Mouse (Mus musculus) urinary bladder, postnatal 10 days (tissue): Measurements from ENCODE around the gene Gm10382.
"Not testable (repeated sequence)": the region's sequence is repeated elsewhere in the genome, so short reads cannot be mapped to it uniquely, and the experiment has no call there.

Experiments
- DNase-seq: peaks from one replicate; pipeline ENCODE4 v3.0.0; 2022; ENCODE audit warnings: low spot score

Gene Gm10382

DNA sequence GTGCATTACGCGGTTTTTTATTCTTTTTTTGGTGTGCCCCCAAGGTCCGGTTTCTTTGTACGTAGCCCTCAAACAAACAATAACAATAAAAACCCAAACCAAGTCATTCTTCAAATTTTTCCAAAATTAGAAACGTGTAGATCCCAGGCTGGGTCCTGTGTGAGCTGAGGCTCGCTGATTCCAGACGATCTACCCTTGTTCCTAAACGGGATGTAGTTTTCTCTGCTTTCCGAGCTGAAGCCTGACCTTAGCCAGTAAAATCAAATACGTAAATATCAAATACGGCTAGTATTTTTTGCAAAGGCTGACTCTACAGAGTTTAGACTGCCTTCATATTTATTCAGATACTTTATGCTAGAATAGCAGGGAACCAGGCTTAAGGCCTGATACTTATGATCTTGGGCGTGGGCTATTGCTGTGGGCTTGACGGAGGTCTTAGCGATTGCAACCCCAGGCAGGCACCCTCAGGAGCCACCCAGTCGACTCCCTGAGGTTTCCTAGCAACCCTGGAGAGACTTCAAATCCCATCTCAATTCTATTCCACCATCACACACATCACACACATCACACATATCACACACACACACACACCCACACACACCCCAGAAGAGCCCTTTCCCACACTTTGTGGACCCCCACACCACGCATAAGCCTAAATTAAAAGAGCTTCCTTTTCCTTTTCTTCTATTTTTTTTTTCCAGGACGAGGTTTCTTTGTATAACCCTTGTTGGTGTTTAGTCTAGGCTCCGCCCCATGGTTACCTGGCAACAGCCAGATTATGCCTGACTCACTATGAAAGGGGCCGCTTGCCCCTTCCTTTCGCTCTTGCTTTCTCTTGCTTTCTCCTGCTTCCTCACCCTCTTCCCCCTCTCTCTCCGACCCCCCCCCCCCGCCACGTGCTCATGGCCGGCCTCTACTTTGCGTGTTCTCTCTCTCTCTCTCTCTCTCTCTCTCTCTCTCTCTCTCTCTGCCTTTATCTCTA lies 4.8 kb downstream of the Gm10382 start:
- DNase-seq = no peak

DNA sequence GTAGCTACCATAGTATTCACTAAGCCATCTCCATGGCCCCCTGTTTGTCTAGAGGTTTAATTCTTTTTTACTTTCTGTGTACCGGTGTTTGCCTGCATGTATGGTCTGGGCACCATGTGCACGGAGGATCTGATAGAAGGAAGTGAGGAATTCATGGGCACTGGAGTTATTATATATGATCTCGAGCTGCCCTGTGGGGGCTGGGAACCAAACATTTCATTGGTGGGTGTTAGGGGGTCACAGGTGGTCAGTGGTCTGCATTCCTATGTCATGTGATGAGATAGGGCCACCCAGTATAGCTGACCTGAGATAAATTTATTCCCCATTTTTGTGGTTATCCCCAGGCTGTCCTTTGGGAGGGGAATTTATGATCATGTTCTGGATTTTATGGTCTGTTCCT lies 5.9 kb downstream of the Gm10382 start:
- DNase-seq = no peak

DNA sequence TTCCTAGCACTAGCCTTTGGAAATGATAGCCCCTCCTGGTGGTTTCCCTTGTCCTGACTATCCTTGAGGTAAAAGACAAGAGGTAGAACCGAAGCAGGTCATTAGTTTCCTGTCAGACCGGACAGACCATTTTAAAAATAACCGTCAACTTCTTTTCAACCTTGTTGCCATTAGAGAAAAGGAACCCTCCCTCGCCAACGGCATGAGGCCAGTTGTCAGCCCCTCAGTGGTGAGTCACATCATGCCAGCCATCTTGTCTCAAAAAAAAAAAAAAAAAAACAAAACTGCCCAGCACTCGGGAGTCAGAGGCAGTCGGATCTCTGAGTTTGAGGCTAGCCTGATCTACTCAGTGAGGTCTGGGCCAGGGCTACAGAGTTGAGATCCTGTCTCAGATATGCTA lies 11.8 kb downstream of the Gm10382 start:
- DNase-seq = no peak

DNA sequence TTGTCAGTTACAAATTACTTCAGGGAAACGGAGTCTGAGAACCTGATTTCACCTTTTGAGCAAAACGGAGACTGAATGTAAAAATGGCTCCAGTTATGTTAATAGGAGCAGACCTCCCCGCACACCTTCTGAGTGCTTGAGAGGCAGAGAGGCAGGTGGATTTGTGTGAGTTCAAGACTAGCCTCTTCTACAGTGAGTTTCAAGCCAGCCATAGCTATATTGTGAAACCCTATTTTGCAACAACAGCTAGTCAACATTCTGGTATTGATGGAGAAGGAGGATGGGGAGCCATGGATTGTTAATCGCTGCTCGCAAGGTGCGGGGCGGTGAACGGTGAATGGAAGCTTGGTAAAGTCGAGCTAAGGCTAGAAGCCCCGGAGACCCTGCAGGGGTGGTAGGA lies 13.4 kb downstream of the Gm10382 start:
- no peak for DNase-seq

DNA sequence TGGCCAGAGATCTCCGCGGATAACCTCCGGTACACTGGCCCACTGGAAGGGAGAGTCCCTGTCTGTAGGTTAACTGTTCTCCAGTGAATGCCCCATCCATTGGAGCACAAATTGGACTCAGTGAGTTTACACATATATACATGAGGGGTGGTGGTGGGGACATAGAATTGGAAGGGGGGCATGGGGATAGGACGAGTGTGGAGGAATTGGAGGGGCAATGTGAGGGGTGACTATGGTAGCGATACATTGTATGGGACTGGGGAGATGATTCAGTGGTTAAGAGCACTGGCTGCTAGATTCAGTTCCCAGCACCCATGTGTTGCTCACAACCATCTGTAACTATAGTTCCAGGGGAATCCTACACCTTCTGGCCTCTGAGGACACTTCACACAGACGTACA lies 13.9 kb downstream of the Gm10382 start:
- no peak for DNase-seq

DNA sequence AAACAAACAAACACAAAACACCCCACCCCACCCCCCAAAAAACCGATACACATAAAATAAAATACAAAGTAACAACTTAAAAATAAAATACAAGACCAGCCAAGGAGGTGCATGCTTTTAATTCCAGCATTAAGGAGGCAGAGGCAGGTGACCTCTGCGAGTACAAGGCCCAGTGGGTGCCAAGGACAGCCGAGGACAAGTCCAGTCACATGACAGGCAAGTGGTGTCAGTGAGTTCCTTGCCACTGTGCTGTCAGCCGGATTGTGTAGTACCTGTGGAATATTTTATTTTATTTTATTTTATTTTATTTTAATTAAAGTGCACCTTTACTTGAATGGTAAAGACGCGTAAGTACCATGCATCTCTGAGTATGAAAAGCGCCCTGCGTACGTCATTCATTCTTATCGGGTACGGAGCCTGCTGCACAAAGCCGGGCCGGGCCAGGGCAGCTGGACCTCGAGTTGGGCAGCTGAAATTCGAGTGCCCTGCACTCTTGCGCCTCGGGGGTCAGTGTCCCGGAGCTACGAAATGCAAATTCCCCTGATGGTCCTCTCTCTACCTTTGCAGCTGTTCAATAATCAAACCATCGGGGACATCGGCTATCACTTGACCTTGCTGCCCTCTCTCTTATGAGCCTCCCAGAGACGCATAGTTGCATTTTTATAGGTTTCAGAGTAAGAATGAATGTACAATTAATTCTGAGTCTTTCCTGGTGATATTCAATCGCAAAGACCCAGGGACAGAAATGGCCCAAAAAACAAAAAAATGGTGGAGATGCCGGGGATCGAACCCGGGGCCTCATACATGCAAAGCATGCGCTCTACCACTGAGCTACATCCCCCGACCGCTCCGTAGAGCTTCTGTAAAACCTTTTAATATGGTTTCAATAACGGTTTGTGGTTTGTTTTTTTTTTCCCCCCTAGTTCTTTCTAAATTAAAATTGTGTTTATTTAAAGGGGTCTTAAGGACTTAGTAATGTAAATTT lies 14.7 kb downstream of the Gm10382 start:
- no peak for DNase-seq

DNA sequence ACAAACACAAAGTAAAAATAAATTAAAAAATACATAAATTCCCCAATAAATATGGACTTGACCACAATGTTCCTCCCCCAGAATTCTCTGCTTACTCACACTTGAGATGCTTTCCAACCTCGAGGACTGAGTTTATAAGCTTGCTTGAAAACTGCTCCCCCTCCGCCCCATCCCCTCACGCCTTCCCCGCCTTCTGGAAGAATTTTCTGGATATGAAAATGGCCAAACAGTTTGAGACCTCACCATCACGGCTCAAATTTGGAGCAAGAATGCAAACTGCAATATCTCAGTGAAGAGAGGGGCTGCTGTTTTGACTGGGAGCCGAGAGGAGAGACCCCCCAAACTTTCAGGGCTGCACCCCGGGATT lies 15.4 kb downstream of the Gm10382 start:
- DNase-seq = no peak

DNA sequence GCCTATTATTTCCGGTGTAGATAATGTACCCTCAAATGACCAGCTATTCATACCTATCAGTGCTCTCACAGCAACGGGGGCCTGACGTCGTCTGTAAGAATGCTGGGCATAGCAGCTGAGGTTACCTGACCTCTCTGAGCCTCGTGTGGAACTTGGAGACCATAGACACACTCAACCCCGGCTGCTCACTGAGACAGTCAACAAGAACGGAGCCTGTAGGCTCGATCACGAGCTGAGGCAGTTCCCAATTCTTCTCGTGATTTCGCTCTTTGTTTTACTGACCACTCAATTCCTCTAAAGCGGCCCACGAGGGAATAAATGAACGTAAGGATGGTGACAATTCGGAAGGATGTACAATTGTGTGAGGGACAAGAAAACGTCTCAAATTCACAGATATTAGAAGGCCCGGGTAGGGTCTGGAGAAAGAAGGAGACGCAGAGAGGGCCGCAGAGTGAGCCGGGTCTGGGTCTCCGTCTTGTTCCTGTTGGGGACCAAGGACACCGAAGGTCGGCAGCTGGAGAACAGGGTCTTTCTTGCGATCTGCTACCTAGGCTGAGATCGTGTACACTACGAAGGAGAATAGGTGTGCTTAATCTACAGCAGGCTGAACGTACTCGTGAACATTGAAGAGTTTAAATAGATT lies 15.9 kb downstream of the Gm10382 start:
- no peak for DNase-seq

DNA sequence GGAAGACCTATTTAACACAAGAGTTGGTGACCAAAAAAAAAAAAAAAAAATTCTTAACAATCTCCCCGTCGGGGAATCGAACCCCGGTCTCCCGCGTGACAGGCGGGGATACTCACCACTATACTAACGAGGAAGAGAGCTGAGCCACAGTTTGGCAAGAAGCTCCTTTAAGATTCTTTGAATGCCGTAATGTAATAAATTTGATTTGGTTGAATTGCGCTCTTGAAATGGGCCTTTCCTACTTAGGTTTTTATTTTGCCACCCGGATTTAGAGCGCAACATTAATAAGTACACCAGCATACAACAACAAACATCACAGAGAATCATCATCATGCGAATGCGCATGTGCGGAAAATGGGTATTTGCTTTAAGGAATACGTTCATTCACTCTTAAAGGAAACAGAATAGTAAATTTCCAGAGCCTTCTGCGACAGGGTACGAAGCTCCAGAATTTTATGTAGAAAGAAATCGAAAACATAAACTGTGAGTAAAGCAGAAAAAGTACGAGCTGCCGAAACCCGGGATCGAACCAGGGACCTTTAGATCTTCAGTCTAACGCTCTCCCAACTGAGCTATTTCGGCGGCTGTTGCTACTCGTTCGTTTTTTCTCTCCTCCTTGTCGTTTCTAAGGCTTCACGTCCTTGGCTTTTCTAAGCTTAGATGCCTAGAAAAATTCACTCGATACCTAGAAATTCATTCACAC lies 16.6 kb downstream of the Gm10382 start:
- no peak for DNase-seq

DNA sequence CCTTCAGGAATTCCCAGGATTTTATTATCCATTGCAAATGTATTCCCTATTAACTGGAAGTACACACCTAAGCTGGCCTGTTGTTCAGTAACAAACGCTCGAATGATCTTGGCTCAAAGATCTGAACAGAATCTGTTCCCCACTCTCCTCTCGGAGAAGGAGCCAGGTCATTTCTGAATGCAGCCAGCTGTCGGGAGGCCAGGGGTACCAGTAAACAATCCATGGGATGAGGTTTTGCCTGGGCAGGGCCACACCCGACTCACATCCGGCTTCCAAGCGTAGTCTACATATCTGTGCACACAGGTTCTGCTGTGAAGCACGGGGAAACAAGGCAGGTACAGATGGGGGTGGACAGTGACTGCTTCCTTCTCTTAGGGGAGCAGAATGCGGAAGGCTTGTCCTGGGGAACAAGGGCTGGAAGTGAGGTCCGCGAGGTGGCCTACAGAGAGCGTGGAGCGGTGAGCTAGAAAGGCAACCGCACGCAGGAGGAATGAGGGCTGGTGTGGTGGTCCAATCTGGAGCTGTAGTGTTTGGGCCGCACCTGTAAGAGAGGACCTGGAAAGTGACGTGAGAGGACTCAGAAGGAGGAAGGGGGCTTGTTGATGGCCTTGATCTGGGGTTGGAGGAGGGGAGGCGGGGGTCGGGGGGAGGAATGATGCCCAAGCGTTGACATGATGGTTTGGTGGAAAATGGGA lies 17.3 kb downstream of the Gm10382 start:
- no peak for DNase-seq

DNA sequence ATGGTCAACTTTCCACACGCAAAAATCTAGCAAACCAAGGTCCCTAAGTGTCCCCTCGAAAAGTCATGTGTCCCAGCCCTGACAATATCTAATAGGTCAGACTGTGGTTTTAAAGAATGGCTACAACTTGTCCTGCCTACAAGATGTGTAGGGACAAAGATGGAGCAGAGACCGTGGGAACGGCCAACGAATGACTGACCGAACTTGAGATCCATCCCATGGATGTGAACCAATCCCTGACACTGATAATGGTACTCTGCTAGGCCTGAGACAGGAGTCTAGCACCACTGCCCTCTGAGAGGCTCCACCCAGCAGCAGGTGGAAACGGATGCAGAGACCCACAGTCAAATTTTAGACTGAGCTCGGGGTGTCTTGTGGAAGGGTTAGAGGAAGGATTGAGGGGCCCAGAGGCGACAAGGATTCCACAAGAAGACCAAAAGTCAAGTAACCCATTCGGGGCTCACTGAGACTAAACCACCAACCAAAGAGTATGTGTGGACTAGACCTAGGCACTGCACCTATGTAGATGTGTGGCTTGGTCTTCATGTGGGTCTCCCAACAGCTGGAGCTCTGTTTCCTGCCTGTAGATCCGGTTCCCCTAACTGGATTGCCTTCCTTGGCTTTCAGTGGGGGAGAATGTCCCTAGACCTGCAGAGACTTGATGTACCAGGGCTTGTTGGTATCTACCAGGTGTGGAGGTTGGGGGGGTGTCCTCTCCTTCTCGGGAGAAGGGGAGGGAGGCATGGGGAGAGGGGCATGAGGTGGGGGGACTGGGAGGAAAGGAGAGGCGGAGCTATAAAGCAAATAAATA lies 18.1 kb downstream of the Gm10382 start:
- no peak for DNase-seq

DNA sequence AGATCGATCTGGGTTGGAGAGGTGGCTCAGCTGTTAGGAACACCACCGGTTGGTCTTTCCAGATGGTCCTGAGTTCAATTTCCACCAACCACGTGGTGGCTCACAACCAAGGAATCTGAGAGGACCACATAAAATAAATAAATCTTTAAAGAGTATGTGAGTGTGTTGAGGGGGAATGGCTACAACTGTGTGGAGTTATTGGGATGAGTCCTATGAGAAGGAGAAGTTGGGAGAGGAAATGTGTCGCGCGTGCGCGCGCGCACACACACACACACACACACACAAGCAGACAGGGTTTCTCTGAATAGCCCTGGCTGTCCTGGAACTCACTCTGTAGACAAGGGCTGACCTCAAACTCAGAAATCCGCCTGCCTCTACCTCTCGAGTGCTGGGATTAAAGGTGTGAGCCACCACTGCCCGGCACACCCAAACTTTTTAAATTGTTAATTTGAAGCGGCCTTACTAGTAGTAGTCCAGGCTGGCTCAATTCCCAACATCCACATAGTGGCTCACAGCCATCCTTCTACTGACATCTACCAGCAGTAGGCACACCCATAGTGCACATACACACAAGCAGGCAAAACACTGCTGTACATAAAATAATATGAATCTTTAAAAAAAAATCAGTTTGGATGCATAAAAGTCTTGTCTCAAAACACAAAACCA lies 18.9 kb downstream of the Gm10382 start:
- no peak for DNase-seq

DNA sequence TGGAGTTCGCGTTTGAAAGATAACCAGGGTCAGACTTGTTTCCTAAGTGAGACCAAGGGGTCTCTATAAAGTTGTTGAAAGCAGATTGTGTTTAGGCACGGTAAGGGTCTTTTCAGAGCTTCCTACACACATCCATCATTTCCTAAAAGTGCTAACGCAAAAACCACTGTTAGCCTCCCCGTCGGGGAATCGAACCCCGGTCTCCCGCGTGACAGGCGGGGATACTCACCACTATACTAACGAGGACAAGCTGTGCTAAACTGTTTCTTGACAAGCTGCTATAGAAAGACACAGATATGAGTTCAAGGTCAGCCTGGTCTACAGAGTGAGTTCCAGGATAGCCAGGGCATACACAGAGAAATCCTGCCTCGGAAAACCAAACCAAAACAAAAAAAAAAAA lies 19.7 kb downstream of the Gm10382 start:
- DNase-seq = no peak

DNA sequence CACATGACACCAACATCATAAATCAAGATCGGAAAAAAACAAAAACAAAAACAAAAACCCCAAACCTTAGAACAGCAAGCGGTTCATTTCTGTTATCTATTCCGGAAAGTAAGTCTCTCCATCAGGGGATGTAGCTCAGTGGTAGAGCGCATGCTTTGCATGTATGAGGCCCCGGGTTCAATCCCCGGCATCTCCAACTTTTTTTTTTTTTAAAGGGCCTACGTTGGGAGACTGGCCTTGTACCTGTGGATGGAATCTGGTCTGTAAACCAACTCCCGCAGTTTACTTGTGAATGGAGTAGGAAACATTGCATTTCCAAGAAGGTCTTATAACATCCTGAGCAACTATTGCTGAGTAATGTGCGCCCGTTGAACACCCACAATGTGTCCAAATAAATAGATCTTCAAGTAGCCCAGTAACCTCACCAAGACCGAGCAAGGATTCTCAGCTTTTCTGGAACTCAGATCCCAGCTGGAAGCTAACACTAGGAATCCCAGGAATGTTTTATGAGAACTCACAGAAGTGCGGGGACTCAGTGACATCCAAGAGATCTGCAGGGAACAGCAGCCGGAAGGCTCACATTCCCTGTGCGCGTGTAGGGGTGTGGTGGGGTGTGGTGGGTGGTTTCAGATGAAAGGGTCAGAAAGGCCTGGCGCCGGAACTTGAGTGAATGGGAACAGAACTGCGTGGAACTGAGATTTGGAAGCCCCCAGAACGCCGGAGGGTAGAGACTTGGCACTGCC lies 20.4 kb downstream of the Gm10382 start:
- no peak for DNase-seq

DNA sequence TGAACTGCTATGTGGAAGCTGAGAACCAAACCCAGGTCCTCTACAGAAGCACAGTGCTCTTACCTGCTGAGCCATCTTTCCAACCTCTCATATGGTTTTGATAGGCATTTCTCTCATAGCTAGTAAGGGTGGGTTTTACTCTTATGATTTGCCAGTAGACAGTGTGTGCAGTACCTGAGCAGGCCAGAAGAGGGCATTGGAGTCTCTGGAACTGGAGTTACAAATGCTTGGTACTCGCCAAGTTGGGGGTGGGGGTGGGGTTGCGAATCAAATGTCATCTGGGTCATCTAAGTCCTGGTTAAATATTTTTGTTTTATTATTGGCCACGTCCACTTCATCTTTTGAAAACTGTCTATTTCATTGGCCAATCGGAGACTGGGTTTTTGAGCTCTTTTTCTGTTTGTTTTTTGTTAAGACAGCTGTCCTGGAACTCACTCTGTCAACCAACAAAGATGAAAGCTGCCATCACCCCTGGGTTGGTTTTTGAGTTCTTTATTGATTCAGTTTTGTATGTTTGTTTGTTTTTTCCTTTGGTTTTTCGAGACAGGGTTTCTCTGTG lies 22.9 kb downstream of the Gm10382 start:
- DNase-seq = no peak

DNA sequence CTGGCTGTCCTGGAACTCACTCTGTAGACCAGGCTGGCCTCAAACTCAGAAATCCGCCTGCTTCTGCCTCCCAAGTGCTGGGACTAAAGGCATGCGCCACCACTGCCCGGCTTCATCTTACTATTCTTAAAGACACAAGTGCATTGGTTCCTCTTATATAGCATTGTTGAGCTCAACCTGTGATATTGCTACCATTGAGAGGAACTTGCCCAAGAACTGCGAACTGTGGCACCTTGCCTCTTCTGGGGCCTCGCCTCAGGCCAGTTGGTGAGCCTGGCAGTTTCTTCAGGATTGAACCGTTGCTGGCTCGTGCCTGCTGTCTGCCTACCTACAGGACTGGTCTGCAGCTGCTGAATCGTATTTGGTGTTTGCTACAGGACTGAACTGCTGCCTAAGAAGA lies 23.4 kb downstream of the Gm10382 start:
- DNase-seq = not testable (repeated sequence)

DNA sequence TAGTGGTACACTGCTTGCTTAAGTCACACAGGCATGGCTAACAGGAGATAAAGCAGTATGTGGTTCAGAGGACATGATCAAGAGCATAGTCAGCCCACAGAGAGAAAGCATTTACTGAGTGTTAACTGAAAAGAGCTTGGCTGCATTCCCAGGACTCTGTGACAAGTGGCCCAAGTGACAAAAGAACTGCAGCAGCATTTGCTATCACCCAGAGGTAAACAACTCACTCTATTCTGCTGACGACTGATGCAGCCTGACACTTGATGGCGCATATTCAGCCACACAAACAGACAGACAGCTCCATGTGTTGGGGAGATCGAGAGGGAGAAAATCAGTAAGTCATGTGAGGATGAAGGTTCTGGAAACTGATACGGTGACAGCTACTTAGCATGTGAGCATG lies 24.6 kb downstream of the Gm10382 start:
- no peak for DNase-seq

DNA sequence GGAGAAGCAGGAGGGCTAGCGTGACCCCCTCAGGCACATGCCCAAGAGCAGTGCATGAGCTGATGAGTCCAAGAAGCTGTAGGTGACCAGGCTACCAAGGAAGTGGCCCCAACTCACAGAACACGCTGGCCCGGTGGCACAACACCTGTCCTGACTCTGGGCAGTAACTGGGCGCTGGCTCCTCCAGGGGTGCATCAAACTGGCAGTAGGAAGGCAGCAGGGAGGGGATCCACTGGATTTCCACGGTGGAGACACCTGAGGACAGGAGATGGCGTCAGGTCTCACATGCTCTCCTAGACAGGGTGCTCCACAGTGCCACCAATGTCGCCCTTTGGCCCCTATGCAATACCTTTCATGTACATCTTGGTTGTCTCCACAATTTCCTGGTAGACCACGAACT lies 27.1 kb downstream of the Gm10382 start:
- DNase-seq = no peak

DNA sequence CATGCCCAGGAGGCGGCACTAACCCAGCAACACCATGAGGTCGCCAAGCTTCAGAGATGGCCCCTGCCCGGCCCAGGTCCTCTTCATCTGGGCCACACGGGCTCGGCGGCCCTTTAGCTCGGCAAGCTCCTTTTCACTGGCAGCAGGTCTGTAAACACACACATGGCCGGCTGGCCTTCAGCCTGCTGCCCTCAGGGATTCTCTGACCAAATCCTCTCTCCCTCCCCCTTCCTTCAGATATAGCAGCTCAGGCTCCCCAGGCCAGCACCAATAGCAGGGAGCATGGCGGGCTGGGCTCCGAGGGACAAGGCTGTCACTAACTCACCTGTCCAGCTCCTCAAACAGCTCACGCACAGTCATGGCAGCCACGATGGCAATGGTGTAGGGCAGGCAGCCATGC lies 29.5 kb downstream of the Gm10382 start:
- no peak for DNase-seq
